Mouse (Mus musculus) induced T-regulatory cell, adult 2 months (primary cell): ENCODE data around the gene Lrrc32.
A peak's percentile ranks its signal among the peaks of the same experiment; 100 is the strongest.

Source experiments
- DNase-seq: peaks from one replicate; pipeline ENCODE4 v3.0.0-alpha.2; 2012; ENCODE audit warnings: low read depth

The Lrrc32 gene

DNA sequence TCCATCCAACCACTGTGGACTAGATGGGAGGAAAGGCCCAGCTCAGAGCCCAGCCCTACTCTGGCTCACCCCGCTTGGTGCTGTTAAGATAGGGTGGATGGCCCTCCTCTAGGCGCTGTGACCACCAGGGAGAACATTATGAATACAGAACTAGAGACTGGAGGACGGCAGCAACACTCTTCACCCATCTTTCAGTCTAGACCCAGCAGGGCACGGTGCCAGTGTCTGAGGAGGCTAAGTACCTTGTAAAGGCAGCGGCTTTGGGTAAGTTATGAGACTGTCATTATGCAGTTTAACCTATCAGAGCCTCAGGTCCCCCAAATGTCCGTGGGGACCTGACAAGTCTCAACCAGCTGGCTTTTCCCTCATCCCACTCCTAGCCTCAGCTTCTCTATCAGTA is at the start of gene Lrrc32:
Gene Lrrc32, plus strand, starts transcription at position 153 of the 400 bp plus-strand sequence.
- DNase-seq = peak; percentile 77

DNA sequence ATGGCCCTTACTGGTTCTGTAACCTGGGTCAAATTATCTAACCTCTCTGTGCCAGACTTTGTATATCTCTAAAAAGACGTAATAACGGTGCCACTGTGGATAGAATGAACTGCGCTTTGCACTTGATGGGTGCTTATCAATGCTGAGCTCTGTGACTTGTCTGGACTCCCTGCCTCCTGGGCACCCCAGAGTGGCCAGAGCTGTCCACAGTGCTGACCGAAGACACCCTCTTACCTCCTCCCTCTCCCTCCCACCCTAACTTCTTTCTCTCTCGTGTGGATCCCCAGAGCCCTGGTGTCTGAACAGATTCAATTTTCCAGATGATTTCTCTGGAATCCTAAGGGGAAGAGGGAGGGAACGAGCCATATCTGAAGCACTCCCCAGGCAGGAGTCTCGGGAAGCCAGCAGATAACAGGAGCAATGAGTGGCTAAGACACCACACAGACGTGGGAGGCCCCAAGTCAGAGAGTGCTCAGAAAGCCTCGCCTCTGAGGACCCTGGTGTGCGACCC is 49.1 kb upstream of the Lrrc32 start, which contains the start of gene Gucy2d:
Gene Gucy2d, plus strand, starts transcription at position 461 of the 511 bp plus-strand sequence.
- DNase-seq = no peak

DNA sequence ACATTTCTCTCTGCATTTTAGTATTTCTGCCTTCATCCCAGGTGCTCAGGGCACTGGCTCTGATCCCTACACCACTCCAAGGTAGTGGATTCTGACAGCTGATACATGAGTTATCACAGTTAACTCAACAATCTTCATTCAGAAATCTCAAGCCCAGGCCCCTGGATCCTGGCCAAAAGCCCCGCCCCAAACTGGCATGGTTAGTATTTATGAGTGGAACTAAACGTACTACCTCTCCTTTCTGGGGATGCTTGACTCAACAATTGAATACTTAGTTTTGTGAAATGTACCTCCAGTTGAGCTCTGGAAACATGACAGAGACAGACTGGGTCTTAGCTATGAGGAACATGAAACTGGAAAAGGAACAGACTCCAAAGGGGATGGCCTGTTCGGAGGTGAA is 42.2 kb upstream of the Lrrc32 start:
- no peak for DNase-seq

DNA sequence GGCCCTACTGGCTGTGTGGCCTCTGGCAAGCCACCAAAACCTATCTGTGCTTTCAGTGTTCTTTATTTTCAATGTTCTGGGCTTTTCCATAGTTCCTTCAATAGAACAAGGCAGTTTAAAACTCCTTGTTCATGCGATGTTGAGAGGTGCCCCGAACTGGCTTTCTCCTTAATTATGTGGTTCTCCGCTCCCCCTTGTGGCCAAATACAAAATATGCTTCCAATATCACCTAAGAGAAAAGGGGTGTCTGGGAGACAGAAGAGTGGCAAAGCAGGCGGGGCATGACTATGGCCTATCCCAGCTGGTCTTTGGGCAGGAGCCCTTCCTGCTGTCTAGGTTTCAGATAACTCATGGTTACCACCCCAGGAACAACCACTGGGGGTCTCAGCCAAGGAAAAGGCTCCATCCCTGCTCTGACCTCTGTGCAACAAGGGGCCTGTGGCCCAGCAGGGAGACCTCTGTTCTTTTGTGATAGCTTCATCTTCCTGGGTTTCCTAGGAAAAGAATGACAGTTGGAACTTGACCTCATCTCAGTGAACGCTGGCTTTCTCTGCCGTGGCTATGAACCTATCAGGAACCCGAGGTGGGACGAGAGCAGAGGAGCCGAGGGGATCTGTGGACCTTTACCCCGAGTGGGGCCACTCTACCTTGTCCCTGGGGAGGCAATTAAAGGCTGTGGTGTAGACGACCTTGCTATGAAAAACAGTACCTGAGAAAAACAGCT is 41.3 kb upstream of the Lrrc32 start:
- DNase-seq = peak; percentile 80

DNA sequence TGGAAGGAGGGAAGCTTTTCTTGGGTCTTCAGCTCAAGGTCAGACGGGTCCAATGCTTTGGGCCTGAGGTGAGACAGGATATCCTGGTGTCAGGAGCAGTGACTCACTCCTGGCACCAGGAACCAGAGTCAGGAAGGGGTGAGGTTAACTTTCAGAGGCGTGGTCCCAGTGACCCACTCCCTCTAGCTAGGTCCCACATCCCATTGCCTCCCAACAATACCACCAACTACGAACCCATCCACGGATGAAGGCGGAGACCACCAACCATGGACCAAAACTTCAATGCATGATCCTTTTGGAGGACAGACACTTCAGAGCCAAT is 40.8 kb upstream of the Lrrc32 start:
- DNase-seq = no peak

DNA sequence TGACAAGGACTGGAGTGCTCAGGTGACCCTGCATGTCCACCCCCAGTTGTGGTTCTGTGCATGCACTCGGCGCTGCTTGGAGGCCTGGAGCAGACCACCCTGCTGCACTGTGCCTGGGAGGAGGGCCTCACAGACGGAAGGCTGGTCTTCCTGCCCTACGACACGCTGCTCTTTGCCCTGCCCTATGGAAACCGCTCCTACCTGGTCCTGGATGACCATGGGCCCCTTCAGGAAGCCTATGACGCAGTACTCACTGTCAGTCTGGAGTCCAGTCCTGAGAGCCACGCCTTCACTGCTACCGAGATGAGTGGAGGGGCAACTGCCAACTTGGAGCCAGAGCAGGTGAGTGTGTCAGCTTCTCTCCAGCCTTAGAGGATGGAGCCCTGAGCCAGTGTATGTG is 39.4 kb upstream of the Lrrc32 start:
- no peak for DNase-seq

DNA sequence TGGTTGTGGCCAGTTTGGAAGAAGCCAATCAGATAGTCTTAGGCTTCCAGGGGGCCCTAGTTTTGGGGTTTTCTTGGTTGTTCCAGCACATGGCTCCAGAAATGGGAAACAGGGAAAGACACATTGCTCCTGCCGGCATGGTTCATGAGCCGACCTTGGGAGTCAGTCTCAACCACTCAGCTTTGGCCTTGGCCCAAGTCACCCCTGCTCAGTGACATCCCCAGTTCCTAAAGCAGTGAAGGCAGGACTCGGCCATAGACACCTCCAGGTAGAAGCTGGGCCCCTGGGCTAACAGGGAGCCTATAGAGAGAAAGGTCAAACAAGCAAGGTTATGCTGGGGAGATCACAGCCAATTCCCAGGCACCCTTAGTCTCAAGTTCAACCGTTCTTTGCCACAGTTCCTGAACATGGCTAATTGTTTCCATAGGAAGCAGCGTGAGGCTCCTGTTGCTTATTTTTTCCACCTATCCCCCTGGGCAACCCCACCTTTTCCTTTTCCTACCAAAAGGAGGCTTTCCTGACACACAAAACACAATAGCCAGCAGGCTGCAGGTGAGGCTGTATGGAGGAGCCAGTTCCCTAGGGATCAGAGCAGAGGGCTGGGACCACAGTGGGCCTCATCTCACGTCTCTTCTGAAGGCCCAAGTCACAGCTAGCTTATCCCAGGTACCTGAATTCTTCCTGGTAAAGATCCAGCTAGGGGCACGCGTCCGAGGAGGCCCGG is 34.5 kb upstream of the Lrrc32 start:
- DNase-seq = no peak

DNA sequence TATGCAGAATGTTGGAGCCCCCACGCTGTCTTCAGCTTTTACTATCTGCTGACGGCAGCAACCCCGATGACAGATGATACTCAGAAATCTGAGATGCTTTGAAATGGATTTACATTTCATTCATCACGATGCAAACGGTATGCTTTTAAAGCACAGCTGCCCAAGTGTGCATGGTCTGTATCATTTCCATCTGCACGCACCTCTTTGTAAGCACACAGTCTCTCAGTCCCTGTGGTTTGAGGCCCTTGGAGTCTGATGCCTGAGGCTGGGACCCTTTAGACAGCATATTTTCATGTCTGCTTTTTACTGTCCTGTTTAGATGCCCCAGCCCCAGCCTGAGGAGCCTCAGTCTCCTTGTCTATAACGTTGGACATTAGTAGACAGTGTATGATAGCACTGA is 28.8 kb upstream of the Lrrc32 start:
- DNase-seq = no peak

DNA sequence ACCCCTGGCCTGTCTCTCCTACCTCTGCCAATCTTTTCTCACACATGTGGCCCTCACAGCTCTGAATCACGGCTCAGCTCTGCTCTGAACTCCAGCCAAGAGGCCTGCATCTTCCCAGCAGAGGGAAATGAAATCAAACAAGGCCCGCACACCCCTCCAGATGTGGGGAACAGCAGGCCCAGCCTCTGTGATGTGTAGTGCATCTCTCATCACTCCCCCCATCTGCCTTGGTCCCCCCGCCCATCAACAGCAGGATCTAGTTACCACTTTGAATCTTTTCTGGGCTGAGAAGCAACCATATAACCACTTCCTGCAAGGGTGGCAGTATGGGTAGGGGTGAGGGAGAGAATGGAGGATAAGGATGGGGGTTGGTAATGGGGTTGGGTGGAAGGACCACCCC is 20.0 kb upstream of the Lrrc32 start:
- DNase-seq = peak; percentile 52

DNA sequence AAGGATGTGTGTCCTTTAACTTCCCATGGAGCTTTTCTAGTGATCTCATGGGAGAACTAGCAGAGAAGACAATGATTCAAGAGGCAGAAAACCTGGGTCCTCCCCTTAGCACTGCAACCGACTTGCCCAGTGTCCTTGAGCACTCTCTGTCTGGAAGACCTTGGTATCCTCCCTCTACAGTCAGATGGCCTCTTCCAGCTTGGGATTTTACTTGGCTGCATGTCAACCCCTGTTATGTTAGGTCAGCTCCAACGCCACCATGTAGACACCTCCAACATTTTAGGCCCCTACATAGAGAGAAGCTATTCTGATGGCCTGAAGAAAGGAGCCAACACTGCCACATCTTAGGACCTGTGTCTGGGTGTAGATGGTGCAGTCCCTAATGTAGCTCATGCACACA is 16.6 kb upstream of the Lrrc32 start:
- DNase-seq = no peak

DNA sequence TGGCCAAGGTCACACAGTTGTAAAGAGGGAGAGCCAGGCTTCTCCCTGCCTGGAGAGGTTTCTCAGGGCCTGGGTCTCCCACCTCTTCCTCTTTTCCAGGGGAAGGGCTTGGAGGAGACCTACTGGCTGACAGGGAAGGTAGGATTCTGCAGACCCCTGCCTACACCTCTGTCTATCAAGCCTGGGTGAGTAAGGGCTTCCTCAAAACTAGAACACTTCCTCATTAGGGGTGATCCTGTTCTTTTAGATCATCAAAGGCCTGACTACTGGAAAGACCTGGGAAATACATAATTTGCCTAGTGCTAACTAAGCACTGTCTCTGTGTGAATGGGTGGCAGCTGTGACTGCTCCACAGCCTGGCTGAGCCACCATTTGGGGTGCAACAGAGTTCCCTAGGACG is 14.5 kb upstream of the Lrrc32 start:
- DNase-seq = no peak

DNA sequence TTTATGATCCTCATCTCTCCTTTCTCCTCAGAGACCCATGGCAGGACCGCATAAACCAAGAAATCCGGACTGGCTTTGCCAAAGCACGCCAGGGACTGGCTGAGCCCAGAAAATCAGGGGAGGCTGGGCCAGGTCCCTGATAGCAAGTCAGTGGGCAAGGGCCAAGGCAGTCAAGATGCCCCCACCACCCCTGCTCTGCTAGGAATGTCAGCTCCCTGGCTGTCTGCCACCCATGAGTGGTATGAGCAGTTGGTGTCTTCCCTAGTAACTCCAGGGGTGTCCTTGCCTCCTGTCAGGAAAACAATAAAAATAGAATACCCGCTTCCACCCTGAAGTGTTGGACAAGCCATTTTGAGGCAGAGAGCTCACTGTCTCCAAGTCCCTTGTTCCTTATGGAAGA is 11.9 kb upstream of the Lrrc32 start:
- DNase-seq = no peak

DNA sequence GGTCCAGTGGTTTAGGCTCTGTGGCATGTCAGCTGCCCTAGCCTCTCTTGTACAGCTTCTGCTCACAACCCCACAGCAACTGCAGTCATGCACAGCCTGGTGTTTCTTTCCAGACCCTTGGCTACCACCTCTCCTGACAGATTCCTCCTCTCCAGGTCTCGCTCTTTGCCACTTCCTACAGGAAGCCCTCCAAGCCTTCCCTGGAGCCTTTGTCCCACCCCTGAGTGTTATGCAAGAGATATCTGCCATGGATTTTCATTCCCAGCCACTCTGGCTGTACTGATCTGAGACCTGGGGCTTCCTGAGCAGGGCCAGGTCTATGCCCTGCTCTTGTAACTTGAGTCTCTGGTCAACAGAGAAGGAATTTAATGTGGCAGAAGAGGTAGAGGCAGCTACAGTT is 8.6 kb upstream of the Lrrc32 start:
- DNase-seq = no peak

DNA sequence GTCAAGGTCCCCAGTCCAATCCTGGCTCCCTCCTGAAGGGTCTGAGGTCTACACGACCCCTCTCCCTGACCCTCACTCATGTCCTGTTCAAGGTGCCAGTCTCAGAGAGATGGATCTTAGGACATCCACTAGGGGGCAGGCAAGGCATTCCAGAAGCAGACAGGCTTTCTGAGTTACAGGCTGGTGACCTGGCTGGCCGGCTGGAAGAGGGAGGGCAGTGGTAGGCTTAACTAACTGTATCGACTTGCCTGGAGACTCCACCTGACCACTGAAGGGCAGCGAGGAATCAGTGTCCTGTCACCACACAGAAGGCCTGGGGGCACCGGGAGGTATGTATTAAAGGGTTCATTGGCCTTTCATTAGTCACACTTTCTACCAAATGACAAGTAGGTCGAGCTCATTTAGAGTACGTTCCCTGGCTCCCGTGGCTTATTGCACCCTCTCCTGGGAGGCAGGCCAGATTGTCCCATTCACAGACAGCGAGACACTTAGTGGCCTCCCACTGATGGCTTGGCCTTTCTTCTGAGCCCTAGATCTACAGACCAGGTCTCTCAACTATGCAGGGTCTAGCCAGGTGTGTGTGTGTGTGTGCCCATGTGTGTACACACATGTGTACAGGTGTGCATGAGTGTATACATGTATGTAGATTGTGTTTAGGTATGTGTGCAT is 7.9 kb upstream of the Lrrc32 start:
- DNase-seq = peak; percentile 90

DNA sequence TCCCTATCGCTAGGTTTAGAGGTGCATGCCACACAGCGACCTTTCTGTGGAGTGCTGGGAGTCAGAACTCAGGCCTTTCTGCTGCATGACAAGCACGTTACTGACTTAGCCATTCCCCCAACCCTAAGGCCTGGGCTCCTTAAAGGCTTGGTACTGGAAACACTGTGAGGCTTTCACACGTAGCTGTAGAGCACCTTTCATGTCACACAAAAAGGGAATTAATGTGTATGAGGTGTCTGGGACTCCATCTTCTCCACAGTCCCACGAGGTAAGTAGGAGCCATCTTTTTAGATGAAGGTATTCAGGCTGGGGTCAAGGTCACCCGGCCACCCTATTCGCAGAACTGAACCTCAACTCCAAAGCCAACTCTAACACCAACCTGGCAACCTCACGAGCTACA is 7.2 kb upstream of the Lrrc32 start:
- no peak for DNase-seq

DNA sequence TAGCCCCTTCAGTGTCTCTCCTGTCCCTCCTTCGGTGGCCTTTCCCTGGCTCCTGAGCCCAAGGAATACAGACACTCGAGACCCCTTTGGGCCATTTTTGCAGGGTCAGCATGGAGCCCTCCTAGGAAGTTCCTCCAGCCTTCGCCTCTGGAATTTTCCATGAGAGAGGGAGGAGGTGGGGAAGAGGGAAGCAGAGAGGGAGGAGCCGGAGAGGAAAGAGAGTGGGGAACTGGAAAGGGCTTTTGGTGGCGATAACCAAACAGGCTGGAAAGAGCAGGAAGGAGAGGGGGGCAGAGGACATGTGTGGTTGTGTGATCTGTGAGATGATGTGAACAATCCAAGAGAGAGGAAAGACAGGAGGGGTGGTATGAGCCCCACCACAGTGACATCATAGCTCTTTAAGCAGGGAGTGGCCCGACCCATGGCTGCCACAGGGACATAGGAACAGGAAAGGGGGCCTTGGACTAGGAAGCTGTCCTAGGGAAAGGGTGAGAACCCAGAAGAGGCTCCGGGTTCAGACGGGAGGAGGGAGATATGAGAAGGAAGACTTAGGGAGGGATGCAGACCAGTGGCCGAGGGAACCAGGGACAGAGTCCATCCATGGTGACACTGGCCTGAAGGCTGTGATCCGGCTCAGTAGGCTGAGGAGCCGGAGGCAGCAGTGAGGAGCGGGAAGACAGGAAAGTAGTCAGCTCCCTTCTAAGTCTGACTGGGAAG is 6.4 kb upstream of the Lrrc32 start:
- no peak for DNase-seq

DNA sequence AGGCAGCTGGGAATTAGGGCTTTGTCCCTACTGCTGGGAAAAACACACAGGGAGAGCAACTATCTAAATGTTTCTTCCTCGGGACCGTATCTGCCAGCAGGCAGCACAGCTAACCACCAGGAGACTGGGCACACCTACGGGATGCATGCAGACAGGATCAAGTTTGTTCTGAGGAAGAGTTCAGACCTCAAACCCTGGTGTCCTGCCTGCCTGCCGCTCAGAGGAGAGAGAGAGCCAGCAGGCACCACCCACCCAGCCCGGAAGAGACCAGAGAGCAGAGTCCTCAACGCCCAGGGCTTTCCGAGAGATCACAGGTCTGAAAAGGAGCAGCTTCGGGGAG is 5.8 kb upstream of the Lrrc32 start:
- DNase-seq = no peak

DNA sequence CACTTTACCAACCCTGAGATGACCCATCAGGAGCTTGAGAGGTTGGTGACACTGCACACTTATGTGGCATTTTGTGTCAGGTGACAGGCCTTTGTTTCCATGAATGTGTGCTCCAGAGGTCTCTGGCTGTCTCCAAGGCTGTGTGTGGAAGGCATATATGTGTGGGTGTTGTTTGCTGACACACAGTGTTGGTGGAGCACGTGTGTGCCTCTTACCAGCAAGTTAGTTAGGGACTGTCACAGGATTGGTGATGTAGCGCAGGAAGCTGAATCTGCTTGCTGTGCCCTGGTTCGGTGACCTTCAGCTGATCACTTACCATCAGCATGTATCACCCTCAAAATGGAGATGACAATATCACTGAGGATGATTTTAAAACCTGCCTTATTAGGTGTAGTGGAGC is 4.2 kb upstream of the Lrrc32 start:
- no peak for DNase-seq

DNA sequence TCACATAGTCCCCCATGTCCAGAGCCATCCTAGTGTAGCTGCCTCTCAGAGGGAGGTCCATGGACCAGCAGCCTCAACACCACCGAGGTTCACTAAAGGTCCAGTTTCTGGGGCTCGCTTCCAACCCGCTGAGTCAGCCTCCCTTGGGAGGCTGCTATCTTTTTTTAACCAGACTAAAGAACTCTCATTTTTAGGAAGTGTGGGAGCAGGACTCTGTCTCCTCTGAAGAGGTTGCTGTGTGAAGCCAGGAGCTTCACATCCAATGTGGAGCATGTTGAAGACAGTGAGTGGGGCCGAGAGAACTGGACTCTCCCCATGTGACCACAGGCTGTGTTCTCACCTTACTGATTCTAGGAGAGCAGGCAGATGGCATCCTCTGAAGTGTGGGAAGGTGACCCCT is 3.6 kb upstream of the Lrrc32 start:
- DNase-seq = no peak

DNA sequence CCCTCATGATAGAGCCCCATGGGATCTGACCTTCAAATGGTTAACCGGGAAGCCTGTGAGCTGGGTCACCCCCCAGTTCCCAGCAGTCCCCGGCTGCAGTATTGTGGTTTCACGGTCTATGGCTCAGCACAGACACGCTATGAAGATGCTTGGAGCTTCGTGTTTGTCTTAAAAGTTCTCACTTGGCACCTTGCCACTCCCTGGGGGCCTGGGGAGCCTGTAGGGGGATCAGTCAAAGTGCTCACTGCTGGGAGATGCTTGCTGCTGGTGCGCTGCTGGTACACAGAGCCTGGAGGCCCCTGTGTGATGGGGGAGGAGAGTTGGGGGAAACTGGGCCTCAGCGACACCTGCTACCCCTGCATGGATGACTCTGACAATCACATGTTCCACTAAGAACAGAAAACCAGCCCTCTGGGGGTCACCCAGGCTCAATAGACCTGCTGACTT is 2.6 kb upstream of the Lrrc32 start:
- no peak for DNase-seq

DNA sequence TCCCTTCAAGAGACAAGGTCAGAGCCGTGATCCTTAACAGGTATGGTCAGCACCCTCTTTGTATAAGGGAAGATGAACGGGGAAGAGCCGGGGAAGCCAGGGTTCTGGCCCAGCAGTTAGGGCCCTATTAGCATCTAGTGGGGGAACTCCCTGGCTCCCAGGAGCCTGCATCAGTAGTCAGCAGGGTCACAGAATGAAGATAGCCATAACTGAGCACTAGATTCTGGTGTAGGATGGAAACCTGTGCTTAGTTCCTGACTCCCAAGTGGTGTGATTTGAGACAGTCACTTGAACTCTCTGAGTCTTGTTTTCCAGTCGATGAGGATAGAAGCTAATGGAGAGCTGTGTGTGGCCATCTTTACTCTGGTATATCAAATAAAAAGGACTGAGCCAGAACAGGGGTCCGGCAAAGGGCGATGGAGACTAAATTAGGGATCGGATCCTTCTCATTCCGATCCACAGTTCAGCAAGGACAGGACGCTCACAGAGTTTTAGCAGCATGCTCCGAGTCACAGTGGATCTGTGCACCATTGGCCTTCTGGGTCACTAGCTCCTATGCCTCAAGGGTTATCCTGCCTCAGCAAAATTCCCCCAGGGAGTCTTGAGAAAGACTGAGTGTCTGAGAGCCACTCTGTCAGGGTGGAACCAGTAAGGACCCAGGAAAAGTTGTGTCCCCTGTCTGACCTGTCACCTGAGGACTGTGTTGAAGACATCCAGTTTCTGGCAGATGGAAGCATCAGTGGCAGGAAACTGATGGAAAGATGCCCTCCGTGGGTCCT is 1.7 kb upstream of the Lrrc32 start:
- no peak for DNase-seq
